Mouse (Mus musculus) lung, postnatal 4 days (tissue): Measurements from ENCODE around the gene Tap1.
"Not testable (repeated sequence)": the region's sequence is repeated elsewhere in the genome, so short reads cannot be mapped to it uniquely, and the experiment has no call there.

Experiments used
- DNase-seq, 2 experiments: peaks; one replicate each; pipeline ENCODE4 v3.0.0; 2021

Gene Tap1

DNA sequence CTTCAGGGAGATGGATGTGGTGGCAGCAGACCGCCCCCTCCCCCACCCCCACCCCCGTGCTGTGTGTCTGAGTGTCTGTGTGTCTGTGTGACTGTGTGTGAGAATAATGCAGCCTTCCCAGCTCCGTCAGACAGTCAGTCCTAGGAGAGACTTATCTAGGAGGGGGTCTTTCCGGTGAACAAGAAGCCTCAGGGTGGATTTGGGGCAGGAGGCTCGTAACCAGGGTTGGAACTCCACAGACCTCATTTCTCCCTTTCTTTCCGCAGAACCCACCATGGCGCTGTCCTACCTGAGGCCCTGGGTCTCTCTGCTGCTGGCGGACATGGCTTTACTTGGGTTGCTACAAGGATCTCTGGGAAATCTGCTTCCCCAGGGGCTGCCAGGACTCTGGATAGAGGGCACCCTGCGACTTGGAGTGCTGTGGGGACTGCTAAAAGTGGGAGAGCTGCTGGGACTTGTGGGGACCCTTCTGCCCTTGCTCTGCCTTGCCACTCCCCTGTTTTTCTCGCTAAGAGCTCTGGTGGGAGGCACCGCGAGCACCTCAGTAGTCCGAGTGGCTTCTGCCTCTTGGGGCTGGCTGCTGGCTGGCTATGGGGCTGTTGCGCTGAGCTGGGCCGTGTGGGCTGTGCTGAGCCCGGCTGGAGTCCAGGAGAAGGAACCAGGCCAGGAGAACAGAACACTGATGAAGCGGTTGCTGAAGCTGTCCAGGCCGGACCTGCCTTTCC is 17.8 kb downstream of the Tap1 start:
- peak; percentile 46 to 70 for DNase-seq

DNA sequence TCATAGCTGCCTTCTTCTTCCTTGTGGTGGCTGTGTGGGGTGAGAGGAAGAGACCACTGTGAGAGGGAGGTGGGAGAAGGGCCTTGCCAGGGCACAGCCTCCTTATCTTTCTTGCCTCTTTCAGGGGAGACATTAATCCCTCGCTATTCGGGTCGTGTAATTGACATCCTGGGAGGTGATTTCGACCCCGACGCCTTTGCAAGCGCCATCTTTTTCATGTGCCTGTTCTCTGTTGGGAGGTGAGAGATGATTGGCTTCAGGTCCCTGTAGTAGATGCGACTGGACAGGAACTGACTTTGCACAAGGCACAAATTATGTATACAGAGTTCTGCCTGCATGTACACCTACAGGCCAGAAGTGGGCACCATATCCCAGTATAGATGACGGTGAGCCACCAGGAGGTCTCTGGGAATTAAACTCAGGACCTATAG is 18.4 kb downstream of the Tap1 start:
- DNase-seq: peak; percentile 36 to 51

DNA sequence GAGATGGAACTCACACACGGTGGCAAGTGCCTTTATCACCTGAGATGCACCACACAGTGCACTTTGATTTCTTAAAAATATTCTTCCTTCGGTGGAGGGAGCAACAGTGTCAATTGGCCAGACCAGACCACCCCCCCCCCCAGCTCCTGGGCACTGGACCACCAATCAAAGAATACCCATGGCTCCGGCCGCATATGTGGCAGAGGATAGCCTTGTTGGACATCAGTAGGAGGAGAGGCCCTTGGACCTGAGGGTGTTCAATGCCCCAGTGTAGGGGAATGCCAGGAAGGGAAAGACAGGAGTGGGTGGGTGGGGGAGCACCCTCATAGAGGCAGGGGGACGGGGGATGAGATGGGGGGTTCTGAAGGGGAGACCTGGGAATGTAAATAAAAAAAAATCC is 19.4 kb downstream of the Tap1 start:
- peak in 1 of 2 experiments; percentile 6 for DNase-seq

GRCm38 (mm10) chr17:34207456-34207855 is 20.1 kb downstream of the Tap1 start:
- DNase-seq: peak in 1 of 2 experiments; percentile 16

- peak in 1 of 2 experiments; percentile 8 for DNase-seq
Observed at GRCm38 (mm10) chr17:34207866-34208265, 20.5 kb downstream of the Tap1 start.

- DNase-seq: no peak
Observed at GRCm38 (mm10) chr17:34208421-34208820, 21.1 kb downstream of the Tap1 start.

DNA sequence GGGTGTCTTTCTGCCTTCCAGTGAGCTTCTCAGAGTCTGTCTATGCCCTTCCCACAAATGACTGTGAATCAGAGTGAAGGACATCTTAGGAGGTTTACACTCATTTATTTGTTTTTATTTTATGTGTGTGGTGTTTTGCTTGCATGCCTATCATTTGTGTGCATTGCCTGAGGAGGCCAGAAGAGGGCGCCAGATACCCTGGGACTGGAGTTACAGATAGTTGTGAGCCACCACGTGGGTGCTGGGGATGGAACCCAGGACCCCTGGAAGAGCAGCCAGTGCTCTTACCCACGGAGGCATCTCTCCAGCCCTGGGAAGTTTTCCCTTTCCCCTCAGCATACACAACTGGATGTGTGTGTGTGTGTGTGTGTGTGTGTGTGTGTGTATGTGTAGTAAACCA is 22.3 kb downstream of the Tap1 start:
- DNase-seq: peak in 1 of 2 experiments; percentile 17

- DNase-seq: peak in 1 of 2 experiments; percentile 19
Observed at GRCm38 (mm10) chr17:34210599-34210998, 23.2 kb downstream of the Tap1 start.

DNA sequence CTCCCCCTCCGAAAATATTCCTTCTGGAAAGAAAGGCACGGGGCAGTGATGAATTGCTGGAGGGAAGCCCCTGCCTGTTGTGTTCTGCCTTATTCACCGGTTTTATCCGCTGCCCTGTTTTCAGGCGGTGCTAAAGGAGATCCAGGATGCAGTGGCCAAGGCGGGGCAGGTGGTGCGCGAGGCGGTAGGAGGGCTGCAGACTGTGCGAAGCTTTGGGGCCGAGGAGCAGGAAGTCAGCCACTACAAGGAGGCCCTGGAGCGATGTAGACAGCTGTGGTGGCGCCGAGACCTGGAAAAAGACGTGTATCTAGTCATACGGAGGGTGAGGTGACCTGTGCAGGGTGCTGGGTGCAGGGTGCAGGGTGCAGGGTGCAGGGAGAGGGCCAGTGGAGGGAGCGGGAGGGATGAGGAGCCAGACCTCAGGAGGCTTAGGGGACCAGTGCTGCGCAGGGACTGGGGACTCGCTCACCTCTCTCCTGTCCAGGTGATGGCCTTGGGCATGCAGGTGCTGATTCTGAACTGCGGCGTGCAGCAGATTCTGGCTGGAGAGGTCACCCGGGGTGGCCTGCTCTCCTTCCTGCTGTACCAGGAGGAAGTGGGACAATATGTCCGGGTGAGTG is 24.5 kb downstream of the Tap1 start:
- peak in 1 of 2 experiments; percentile 21 for DNase-seq

DNA sequence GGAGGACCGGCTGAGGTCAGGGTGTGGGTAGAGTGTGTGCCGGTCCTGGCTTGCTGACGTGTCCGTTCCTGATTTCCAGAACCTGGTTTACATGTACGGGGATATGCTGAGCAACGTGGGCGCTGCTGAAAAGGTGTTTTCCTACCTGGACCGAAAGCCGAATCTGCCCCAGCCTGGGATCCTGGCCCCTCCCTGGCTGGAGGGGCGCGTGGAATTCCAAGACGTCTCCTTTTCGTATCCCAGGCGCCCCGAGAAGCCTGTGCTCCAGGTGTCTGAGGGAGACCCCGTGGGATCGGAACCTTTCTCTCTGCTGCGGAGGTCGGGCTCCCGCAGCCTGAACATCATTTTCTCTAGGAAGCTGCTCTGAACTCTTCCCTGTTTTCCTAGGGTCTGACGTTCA is 26.6 kb downstream of the Tap1 start:
- DNase-seq: no peak

GRCm38 (mm10) chr17:34215176-34215575 is 27.8 kb downstream of the Tap1 start:
- peak in 1 of 2 experiments; percentile 13 for DNase-seq

DNA sequence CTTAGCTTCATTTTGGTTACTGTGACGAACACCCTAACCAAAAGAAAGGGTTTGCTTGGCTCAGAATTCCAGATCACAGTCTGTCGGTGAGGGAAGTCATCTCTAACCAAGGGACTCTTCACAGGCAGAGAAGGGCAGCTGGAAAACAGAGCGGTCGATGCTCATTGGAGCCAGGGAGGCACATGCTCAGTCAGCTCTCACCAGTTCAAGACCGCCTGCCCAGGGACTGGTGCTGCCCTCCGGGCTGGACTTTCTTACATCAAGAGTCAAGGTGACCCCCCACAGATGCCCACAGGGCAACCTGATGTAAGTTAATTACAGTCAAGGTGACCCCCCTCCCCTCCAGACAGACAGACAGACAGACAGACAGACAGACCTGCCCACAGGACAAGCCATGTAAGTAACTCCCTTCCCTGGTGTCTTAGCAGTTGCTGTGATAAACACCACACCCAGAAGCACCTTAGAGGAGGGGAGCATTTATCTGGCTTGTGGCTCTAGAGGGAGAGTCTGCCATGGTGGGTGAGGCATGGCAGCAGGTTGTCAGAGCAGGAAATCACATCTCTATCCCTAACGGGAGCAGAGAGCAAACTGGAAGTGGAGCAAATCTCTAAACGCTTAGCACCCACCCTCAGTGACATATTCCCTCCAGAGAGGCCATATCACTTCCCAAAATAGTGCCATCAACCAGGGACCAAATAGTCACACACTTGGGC is 30.0 kb downstream of the Tap1 start:
- peak in 1 of 2 experiments; percentile 15 for DNase-seq

- DNase-seq: no peak
Observed at GRCm38 (mm10) chr17:34217986-34218385, 30.6 kb downstream of the Tap1 start.

DNA sequence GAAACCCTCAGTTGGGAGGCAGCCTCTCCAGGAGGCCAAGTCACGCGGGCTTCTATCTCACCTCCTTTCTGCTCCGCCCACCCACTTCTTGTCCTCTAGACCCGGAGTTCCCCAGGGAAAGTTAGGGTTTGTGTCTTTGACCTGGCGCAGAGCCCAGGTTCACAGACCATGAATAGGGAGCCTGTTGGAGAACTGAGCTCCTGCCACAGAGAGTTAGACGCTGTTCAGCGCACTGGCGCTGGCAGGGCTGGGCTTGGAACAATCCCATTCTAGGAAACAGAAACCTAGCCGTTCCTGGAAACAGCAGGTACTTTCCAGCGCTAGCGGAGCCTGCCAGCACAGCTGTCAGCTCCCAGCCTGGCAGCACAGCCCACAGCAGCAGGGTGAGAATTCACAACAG is 31.3 kb downstream of the Tap1 start:
- DNase-seq: peak in 1 of 2 experiments; percentile 66

- DNase-seq: peak; percentile 55 to 72
Observed at GRCm38 (mm10) chr17:34219096-34219495, 31.7 kb downstream of the Tap1 start.

DNA sequence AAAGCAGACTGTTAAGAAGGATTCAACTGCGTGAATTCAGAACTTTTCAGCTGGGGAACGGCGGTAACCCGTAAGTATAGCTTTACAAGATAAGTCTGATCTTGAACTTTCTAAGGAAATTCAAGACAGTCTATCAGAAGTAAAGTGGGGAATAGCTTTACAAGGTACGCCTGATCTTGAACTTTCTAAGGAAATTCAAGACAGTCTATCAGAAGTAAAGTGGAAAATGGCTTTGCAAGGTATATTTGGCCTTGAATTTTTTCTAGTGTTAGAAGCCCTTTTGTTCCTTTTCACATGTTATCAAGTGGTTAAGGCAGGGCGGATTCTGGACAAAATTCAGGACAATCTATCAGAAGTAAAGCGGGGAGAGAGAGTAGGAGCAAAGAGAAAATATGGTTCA is 32.4 kb downstream of the Tap1 start:
- not testable (repeated sequence) for DNase-seq

DNA sequence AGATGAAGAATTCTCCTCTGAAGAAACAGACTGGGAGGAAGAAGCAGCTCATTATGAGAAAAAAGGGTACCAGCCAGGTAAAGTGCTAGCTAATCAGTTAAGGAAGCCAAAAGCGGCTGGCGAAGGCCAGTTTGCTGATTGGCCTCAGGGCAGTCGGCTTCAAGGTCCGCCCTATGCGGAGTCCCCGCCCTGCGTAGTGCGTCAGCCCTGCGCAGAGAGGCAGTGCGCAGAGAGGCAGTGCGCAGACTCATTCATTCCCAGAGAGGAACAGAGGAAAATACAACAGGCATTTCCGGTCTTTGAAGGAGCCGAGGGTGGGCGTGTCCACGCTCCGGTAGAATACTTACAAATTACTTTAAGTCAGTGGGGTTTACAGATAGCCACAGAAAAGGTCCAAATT is 33.0 kb downstream of the Tap1 start:
- not testable (repeated sequence) for DNase-seq

- DNase-seq: no peak
Observed at GRCm38 (mm10) chr17:34224816-34225215, 37.5 kb downstream of the Tap1 start.

GRCm38 (mm10) chr17:34225426-34225825 is 38.1 kb downstream of the Tap1 start:
- DNase-seq: no peak

GRCm38 (mm10) chr17:34225911-34226310 is 38.6 kb downstream of the Tap1 start:
- DNase-seq: peak in 1 of 2 experiments; percentile 25

GRCm38 (mm10) chr17:34230971-34231370 is 43.6 kb downstream of the Tap1 start:
- DNase-seq: not testable (repeated sequence)

- not testable (repeated sequence) for DNase-seq
Observed at GRCm38 (mm10) chr17:34232021-34232420, 44.7 kb downstream of the Tap1 start.

DNA sequence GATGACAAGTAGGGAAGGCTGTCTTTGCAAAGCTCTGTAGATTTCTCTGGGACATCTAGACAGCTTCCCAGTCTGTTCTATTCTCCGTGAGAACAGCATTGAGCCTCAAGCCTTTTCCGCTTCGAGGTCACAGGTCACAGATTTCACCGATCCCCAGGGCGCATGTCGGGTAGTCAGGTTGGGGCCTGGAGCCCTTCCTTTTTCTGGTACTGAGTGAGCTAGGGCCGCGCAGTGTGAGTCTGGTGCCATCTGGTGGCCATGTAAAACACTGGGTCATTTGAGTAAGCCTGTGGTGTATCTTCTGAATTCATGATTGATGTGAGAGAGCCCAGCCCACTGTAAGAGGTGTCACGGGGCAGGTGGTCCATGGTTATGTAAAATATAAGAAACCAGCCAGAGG is 47.6 kb downstream of the Tap1 start:
- DNase-seq: peak; percentile 76 to 84

DNA sequence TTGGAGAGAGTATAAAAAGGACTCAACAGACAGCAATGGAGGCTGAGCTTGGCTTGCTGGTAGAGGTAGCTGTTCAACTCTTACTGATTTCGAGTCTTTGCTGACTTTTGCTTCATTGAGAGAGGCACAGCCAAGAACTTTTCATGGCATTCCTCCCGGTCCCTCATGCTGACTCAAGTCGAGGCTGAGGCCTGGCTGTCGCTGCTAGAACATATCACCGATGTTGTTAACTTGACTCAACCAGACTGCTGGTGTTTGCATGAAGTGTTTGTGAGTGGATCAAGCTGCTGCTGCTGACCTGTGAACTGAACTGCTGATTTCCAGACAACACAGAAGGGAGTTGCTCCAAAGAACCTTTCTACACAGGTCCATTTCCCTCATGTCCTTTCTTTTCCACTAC is 49.3 kb downstream of the Tap1 start:
- peak; percentile 64 to 76 for DNase-seq
